Mouse (Mus musculus): ENCODE results near the gene Trim2. TPM values are rescaled to one million over a fixed set of nuclear protein-coding genes. Genes with fewer than 3 reads are reported as not detected.
A peak's percentile ranks its signal among the peaks of the same experiment; 100 is the strongest.

Trim2 gene
- polyA plus RNA-seq, 1 experiment from 2014 or later = 24.9 TPM

DNA sequence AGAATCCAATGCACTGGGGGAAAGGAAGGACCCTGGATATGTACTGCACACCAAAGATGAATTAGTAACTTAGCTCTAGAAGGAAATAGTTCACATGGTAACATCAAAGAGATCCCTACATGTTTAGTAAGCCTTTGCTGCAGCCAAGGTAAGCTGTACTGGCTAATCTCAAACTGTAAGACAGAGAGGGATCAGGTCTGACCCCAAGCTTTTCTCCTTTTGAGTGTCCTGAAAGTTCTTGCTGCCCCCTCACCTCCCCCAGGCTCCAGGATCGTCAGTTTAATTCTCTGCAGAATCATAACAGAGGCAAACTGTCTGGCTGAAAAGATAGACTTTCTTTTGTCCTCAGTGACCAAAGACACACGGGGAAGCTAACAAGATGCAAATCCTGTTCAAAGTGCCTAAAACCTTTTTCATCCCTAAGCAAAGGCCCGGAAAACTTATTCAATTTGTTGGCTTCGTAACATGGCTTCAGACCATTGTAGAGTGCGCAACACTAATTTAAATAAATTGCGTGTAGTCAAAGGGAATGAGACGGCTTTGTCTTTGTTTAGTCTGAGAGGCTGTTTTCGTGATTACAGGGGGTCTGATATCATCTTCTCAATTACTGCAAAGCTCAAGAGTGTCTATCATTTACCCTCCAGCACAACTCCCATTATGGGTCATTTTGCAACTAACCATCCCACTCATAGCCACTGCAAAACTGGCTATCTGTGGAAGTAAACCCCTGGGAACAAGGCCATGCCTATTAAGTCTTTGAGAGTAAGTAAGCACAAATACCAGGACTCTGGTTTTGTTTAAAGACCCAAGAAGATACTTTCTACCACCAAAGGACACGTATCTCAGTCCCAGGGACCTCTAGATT, 52.8 kb downstream of the Trim2 start:
- H3K4me1 ChIP-seq (ENCODE audit: control insufficient read depth, insufficient read depth, low read length) = peaks cover 21% of the 10 kb centered on the region
- 61% methylated on average over 9 of the region's 9 CpGs for WGBS
- H3K4me2 ChIP-seq (ENCODE audit: low read depth, low read length) = no peak overlapping the region
- no peak for DNase-seq (ENCODE audit: low spot score)
- H3K9ac ChIP-seq (ENCODE audit: low read depth, low read length) = no peak overlapping the region
- H3K27me3 ChIP-seq (replicated peaks; ENCODE audit: control insufficient read depth, insufficient read depth, low read length) = no peaks in the 10 kb centered on the region
- H3K27ac ChIP-seq (replicated peaks; ENCODE audit: low read depth, low read length) = no peak overlapping the region
- no peak for ATAC-seq (ENCODE audit: low read depth)
- H3K4me3 ChIP-seq (ENCODE audit: low read depth, low read length) = no peak overlapping the region
- no peaks in the 10 kb centered on the region for H3K9me3 ChIP-seq (ENCODE audit: control insufficient read depth, low read length)
- no peaks in the 10 kb centered on the region for H3K36me3 ChIP-seq (ENCODE audit: control insufficient read depth, insufficient read depth, low read length)

DNA sequence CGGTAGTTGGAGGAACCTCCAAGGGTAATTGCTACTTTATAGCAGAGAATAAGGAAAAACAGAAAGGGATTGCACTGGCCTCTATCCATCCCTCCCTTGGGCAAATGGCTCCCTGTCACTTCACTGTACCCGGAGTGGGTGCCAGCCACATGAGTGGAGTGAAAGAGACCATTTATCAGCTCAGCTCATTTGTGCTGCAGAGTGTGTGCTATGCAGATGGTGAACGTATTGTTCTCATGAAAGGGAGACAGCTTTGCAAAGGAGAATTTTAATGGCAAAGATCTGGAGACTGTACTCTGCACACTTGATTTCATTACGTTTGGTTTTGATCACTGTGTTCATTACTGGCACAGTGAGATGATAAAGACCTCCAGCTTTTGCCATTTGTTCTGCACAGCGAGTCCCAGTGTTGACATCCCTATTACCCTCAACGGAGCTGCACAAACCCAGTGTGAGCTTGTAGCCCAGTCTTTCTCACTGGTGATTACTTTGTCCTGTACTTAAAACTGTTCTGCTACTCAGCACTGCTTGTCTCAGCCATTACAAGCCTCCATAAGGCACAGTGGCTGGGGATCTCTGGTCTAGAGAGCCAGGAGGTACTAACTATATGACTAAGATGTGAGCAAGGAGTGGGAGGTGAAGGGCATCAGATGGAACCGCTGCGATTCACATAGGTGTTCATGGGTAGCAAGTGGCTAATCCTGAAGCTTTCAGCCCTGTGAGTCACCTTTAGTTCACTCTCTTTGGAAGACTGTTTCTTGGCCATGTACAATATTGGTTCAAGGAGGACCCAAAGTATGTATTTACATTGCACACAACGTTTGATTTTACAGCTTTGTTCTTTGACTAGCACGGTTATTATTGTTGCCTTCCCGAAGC, 53.7 kb downstream of the Trim2 start:
- WGBS = 63% methylated on average over 11 of the region's 11 CpGs
- Histone ChIP-seq H3K27me3 (replicated peaks; ENCODE audit: control insufficient read depth, insufficient read depth, low read length) (no peaks in the 10 kb centered on the region), H3K36me3 (ENCODE audit: control insufficient read depth, insufficient read depth, low read length) (no peaks in the 10 kb centered on the region), H3K4me2 (ENCODE audit: low read depth, low read length) (no peak overlapping the region), H3K9ac (ENCODE audit: low read depth, low read length) (no peak overlapping the region), H3K27ac (replicated peaks; ENCODE audit: low read depth, low read length) (no peak overlapping the region), H3K4me3 (ENCODE audit: low read depth, low read length) (no peak overlapping the region), H3K4me1 (ENCODE audit: control insufficient read depth, insufficient read depth, low read length) (peaks cover 25% of the 10 kb centered on the region), H3K9me3 (ENCODE audit: control insufficient read depth, low read length) (no peaks in the 10 kb centered on the region)
- DNase-seq (ENCODE audit: low spot score) (no peak), ATAC-seq (ENCODE audit: low read depth) (peak; percentile 50; the same call in 1 of the 2 replicates)

DNA sequence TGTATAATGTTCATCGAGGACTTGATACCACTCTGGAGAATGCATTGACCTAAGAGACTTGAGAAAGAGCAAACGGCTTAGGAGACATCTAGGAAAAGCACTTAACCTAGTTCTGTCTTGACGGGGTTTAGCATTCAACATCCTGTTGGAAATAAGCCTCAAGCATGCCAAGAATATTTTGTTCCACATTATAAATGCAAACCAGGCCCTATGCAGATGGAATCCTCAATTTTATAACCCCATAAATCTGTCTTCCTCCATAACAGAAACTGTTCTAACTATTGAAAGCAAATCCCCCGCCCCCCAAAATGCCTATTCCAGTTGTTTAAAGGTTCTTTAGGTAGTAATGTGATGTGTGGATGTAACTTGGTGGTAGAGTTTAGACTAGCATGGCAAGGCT, 55.0 kb downstream of the Trim2 start:
- Histone ChIP-seq H3K36me3 (ENCODE audit: control insufficient read depth, insufficient read depth, low read length) (no peaks in the 10 kb centered on the region), H3K9me3 (ENCODE audit: control insufficient read depth, low read length) (no peaks in the 10 kb centered on the region), H3K27ac (replicated peaks; ENCODE audit: low read depth, low read length) (no peak overlapping the region; the same call in 1 of the 2 replicates), H3K4me3 (ENCODE audit: low read depth, low read length) (no peak overlapping the region), H3K27me3 (replicated peaks; ENCODE audit: control insufficient read depth, insufficient read depth, low read length) (no peaks in the 10 kb centered on the region), H3K4me1 (ENCODE audit: control insufficient read depth, insufficient read depth, low read length) (peaks cover 32% of the 10 kb centered on the region), H3K4me2 (ENCODE audit: low read depth, low read length) (no peak overlapping the region), H3K9ac (ENCODE audit: low read depth, low read length) (no peak overlapping the region)
- peak; percentile 69 for DNase-seq (ENCODE audit: low spot score)
- no peak for ATAC-seq (ENCODE audit: low read depth)
- WGBS = 56% methylated on average over 4 of the region's 4 CpGs

DNA sequence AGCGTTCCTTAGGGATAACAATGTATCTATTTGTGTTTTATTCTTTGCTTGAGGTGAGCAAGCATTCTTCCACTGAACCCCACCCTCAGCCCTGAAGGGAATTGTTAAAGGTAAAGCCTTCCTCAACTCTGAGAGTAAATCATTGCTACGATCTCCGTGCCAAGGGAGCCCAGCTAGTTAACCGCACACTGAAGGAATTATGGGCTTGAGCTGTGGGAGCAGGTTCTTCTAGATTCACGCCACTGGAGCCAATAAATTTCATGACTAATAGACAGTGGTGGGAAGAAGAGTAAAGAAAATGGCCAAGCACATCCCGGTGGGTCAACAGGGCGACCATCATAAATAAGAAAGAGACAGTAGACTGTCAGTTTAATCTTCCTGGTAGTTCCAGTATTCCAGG, 56.4 kb downstream of the Trim2 start:
- Histone ChIP-seq H3K4me3 (ENCODE audit: low read depth, low read length) (no peak overlapping the region), H3K4me1 (ENCODE audit: control insufficient read depth, insufficient read depth, low read length) (peaks cover 32% of the 10 kb centered on the region), H3K27me3 (replicated peaks; ENCODE audit: control insufficient read depth, insufficient read depth, low read length) (no peaks in the 10 kb centered on the region), H3K9me3 (ENCODE audit: control insufficient read depth, low read length) (no peaks in the 10 kb centered on the region), H3K27ac (replicated peaks; ENCODE audit: low read depth, low read length) (no peak overlapping the region), H3K9ac (ENCODE audit: low read depth, low read length) (no peak overlapping the region), H3K4me2 (ENCODE audit: low read depth, low read length) (no peak overlapping the region), H3K36me3 (ENCODE audit: control insufficient read depth, insufficient read depth, low read length) (no peaks in the 10 kb centered on the region)
- DNase-seq (ENCODE audit: low spot score) = no peak
- 89% methylated on average over 7 of the region's 7 CpGs for WGBS
- ATAC-seq (ENCODE audit: low read depth) = no peak

DNA sequence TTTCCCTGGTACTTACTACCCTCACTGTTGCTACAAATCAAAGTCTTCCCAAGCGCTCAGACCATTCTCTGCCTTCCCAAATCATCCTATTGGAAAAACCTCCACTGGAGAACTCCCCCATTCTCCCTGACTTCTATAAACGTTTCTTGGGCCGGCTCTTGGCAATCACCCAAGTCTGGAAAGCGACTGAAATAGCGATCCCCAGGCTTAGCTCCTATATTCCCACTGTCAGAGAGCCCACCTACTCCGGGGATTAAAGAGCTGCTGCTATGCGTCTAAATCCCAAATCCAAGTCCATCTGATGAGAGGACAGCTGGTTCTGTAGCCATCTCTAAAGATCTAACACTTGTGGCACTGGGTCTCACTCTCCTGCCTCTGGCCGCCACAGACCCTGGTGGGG, 58.9 kb downstream of the Trim2 start:
- Histone ChIP-seq H3K4me1 (ENCODE audit: control insufficient read depth, insufficient read depth, low read length) (peaks cover 22% of the 10 kb centered on the region), H3K4me2 (ENCODE audit: low read depth, low read length) (no peak overlapping the region), H3K27ac (replicated peaks; ENCODE audit: low read depth, low read length) (no peak overlapping the region), H3K27me3 (replicated peaks; ENCODE audit: control insufficient read depth, insufficient read depth, low read length) (no peaks in the 10 kb centered on the region), H3K36me3 (ENCODE audit: control insufficient read depth, insufficient read depth, low read length) (no peaks in the 10 kb centered on the region), H3K4me3 (ENCODE audit: low read depth, low read length) (no peak overlapping the region), H3K9me3 (ENCODE audit: control insufficient read depth, low read length) (no peaks in the 10 kb centered on the region), H3K9ac (ENCODE audit: low read depth, low read length) (no peak overlapping the region)
- ATAC-seq (ENCODE audit: low read depth) = no peak
- peak; percentile 68 for DNase-seq (ENCODE audit: low spot score)
- 49% methylated on average over 8 of the region's 8 CpGs for WGBS

DNA sequence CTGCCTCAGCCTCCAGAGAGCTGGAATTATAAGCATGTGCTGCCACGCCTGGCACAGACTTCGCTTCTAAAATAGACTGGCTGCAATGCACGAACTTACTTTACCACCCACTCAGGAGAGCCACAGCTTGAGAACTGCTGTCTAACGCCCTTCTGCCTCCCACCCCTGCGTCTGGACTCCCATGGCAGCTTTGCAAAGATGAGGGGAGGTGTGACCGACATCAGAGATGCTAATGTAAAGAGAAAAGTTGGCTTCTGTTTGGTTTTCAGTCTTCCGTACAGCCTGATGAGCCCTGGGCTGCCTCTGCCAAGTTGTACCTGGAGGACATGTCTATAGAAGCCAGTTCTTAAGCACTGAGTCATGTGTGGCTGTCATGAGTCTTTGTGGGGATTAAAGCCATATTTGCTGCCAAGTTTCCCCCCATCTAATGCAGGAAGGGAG, 60.2 kb downstream of the Trim2 start:
- DNase-seq (ENCODE audit: low spot score) (peak; percentile 71), ATAC-seq (ENCODE audit: low read depth) (peak; percentile 81)
- no peak overlapping the region for H3K27ac ChIP-seq (replicated peaks; ENCODE audit: low read depth, low read length)
- H3K4me2 ChIP-seq (ENCODE audit: low read depth, low read length) = no peak overlapping the region
- no peaks in the 10 kb centered on the region for H3K9me3 ChIP-seq (ENCODE audit: control insufficient read depth, low read length)
- no peaks in the 10 kb centered on the region for H3K27me3 ChIP-seq (replicated peaks; ENCODE audit: control insufficient read depth, insufficient read depth, low read length)
- no peak overlapping the region for H3K4me3 ChIP-seq (ENCODE audit: low read depth, low read length)
- H3K4me1 ChIP-seq (ENCODE audit: control insufficient read depth, insufficient read depth, low read length) = peaks cover 18% of the 10 kb centered on the region
- H3K9ac ChIP-seq (ENCODE audit: low read depth, low read length) = no peak overlapping the region
- no peaks in the 10 kb centered on the region for H3K36me3 ChIP-seq (ENCODE audit: control insufficient read depth, insufficient read depth, low read length)
- WGBS = 65% methylated on average over 7 of the region's 7 CpGs

DNA sequence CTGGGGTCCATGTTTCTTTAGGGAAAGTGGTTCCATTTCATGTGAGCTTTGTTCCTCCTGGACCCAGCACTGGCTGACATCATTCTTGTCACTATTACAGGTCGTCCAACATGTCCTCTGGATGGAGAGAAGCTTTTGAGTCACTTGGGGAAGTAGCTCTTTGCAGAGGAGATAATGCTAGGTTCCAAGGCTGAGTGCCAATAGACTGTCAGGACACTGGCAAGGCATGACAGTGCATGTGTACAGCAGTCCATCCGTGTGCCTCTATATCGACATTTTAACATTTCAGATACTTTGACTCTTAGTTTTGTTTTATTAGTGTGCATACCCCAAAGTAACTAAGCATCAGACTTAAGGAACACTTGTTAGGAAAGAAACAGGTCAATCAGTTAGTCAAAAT, 63.6 kb downstream of the Trim2 start:
- no peak overlapping the region for H3K27ac ChIP-seq (replicated peaks; ENCODE audit: low read depth, low read length)
- DNase-seq (ENCODE audit: low spot score) (no peak), ATAC-seq (ENCODE audit: low read depth) (no peak)
- peaks cover 10% of the 10 kb centered on the region for H3K4me1 ChIP-seq (ENCODE audit: control insufficient read depth, insufficient read depth, low read length)
- WGBS = 85% methylated on average over 3 of the region's 3 CpGs
- H3K27me3 ChIP-seq (replicated peaks; ENCODE audit: control insufficient read depth, insufficient read depth, low read length) = no peaks in the 10 kb centered on the region
- no peak overlapping the region for H3K4me3 ChIP-seq (ENCODE audit: low read depth, low read length)
- H3K36me3 ChIP-seq (ENCODE audit: control insufficient read depth, insufficient read depth, low read length) = no peaks in the 10 kb centered on the region
- no peaks in the 10 kb centered on the region for H3K9me3 ChIP-seq (ENCODE audit: control insufficient read depth, low read length)
- H3K9ac ChIP-seq (ENCODE audit: low read depth, low read length) = no peak overlapping the region
- no peak overlapping the region for H3K4me2 ChIP-seq (ENCODE audit: low read depth, low read length)

DNA sequence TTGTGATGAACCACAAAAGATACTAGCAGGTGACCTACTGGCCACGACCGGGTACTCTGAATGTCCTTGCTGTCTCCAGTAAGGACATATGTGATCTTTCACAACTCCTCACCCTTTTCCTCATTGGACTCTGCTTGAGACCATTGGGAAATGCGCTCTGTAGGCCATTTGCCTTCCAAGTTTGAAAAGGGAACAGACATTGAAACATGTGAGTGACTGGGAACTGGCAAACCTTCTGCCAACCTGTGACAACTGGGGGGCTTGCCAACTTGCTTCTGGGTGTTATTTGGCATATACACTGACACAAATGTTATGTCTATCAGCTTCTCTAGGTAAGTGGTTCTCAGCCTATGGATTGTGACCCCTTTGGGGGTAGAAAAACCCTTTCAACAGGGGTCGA, 64.2 kb downstream of the Trim2 start:
- DNase-seq (ENCODE audit: low spot score) (no peak), ATAC-seq (ENCODE audit: low read depth) (no peak)
- H3K4me1 ChIP-seq (ENCODE audit: control insufficient read depth, insufficient read depth, low read length) = peaks cover 5% of the 10 kb centered on the region
- no peaks in the 10 kb centered on the region for H3K27me3 ChIP-seq (replicated peaks; ENCODE audit: control insufficient read depth, insufficient read depth, low read length)
- H3K27ac ChIP-seq (replicated peaks; ENCODE audit: low read depth, low read length) = no peak overlapping the region
- no peak overlapping the region for H3K9ac ChIP-seq (ENCODE audit: low read depth, low read length)
- WGBS = 91% methylated on average over 4 of the region's 4 CpGs
- no peak overlapping the region for H3K4me3 ChIP-seq (ENCODE audit: low read depth, low read length)
- H3K4me2 ChIP-seq (ENCODE audit: low read depth, low read length) = no peak overlapping the region
- H3K9me3 ChIP-seq (ENCODE audit: control insufficient read depth, low read length) = no peaks in the 10 kb centered on the region
- H3K36me3 ChIP-seq (ENCODE audit: control insufficient read depth, insufficient read depth, low read length) = no peaks in the 10 kb centered on the region

Measured in embryonic facial prominence, embryonic 14.5 days (tissue).